In genomic region chr1:192457037-192457436, GRCm38 (mm10) we compare ENCODE assay signal across 13 mouse cellular contexts.
"Had no signal": no experiment of that assay in that cellular context is flagged by ENCODE, and none has a peak within 500 bp of the region (broad histone marks: within the 10 kb centered on the region; RNA-seq: fewer than 3 reads in every experiment).

No protein-coding gene starts in this region.

- ATAC-seq: midbrain, embryonic 16.5 days had no signal

- H3K27ac ChIP-seq: midbrain, embryonic 12.5 days; neural tube, embryonic 13.5 days; neural tube, embryonic 15.5 days; stomach, embryonic 15.5 days; stomach, postnatal 0 days had no signal

- H3K27me3 ChIP-seq: megakaryocyte, embryonic 14.5 days; midbrain, embryonic 12.5 days; neural tube, embryonic 13.5 days; neural tube, embryonic 15.5 days; stomach, embryonic 15.5 days had no signal

- H3K9me3 ChIP-seq: megakaryocyte, embryonic 14.5 days; midbrain, embryonic 12.5 days; neural tube, embryonic 13.5 days; neural tube, embryonic 15.5 days; stomach, embryonic 15.5 days had no signal

- H3K4me3 ChIP-seq: megakaryocyte, embryonic 14.5 days; midbrain, embryonic 12.5 days; myocyte; neural tube, embryonic 13.5 days; neural tube, embryonic 15.5 days; stomach, embryonic 15.5 days had no signal

- H3K4me1 ChIP-seq: megakaryocyte, embryonic 14.5 days; midbrain, embryonic 12.5 days; neural tube, embryonic 15.5 days; stomach, embryonic 15.5 days had no signal

- H3K36me3 ChIP-seq: midbrain, embryonic 12.5 days; neural tube, embryonic 13.5 days; neural tube, embryonic 15.5 days; stomach, embryonic 15.5 days had no signal

- H3K4me2 ChIP-seq: lung, embryonic 14.5 days; midbrain, embryonic 12.5 days; neural tube, embryonic 13.5 days; neural tube, embryonic 15.5 days; stomach, embryonic 15.5 days had no signal

- H3K9ac ChIP-seq: lung, embryonic 14.5 days; midbrain, embryonic 12.5 days; neural tube, embryonic 13.5 days; neural tube, embryonic 15.5 days; stomach, embryonic 15.5 days had no signal

- DNase-seq: lung, adult 18-20 months; right cerebral cortex, adult 18-20 months; right cerebral cortex, postnatal 25 days; thymus, adult 2 months had no signal
